Mouse (Mus musculus): ENCODE measurements around the gene B3gat2.

Gene B3gat2

GRCm38 (mm10) chr1:23761502-23762135, at the start of gene B3gat2:
TSS of gene B3gat2 (plus strand) at chr1:23761753.
- no peak for DNase-seq (ENCODE audit: low spot score in 2 of 2)

- DNase-seq (ENCODE audit: low spot score in 2 of 2) = no peak
These were observed 41.2 kb upstream of the B3gat2 start for GRCm38 (mm10) chr1:23720326-23720725.

GRCm38 (mm10) chr1:23721036-23721435, 40.5 kb upstream of the B3gat2 start:
- no peak for DNase-seq (ENCODE audit: low spot score in 2 of 2)

- DNase-seq (ENCODE audit: low spot score in 2 of 2) = no peak
These were observed 38.8 kb upstream of the B3gat2 start for GRCm38 (mm10) chr1:23722469-23723372.

- no peak for DNase-seq (ENCODE audit: low spot score in 2 of 2)
These were observed 30.2 kb upstream of the B3gat2 start for GRCm38 (mm10) chr1:23731324-23731723.

- no peak for DNase-seq (ENCODE audit: low spot score in 2 of 2)
These were observed 10.6 kb upstream of the B3gat2 start for GRCm38 (mm10) chr1:23750864-23751532.

- DNase-seq (ENCODE audit: low spot score in 2 of 2) = no peak
These were observed 8.5 kb upstream of the B3gat2 start for GRCm38 (mm10) chr1:23753091-23753490.

GRCm38 (mm10) chr1:23753591-23753990, 8.0 kb upstream of the B3gat2 start:
- no peak for DNase-seq (ENCODE audit: low spot score in 2 of 2)

GRCm38 (mm10) chr1:23754340-23754739, 7.2 kb upstream of the B3gat2 start:
- DNase-seq (ENCODE audit: low spot score in 2 of 2) = no peak

- no peak for DNase-seq (ENCODE audit: low spot score in 2 of 2)
These were observed 6.6 kb upstream of the B3gat2 start for GRCm38 (mm10) chr1:23754967-23755366.

GRCm38 (mm10) chr1:23762136-23762687, 659 bp downstream of the B3gat2 start:
- peak in 1 of 2 experiments; percentile 5 for DNase-seq (ENCODE audit: low spot score in 2 of 2)

- peak; percentile 80 to 84 for DNase-seq (ENCODE audit: low spot score in 2 of 2)
These were observed 1.5 kb downstream of the B3gat2 start for GRCm38 (mm10) chr1:23762782-23763630.

GRCm38 (mm10) chr1:23763726-23764125, 2.2 kb downstream of the B3gat2 start:
- DNase-seq (ENCODE audit: low spot score in 2 of 2) = no peak

GRCm38 (mm10) chr1:23764710-23765109, 3.2 kb downstream of the B3gat2 start:
- DNase-seq (ENCODE audit: low spot score in 2 of 2) = no peak

GRCm38 (mm10) chr1:23773039-23773438, 11.5 kb downstream of the B3gat2 start:
- DNase-seq (ENCODE audit: low spot score in 2 of 2) = no peak

- peak; percentile 62 to 64 for DNase-seq (ENCODE audit: low spot score in 2 of 2)
These were observed 31.4 kb downstream of the B3gat2 start for GRCm38 (mm10) chr1:23792737-23793533.

- DNase-seq (ENCODE audit: low spot score in 2 of 2) = no peak
These were observed 36.8 kb downstream of the B3gat2 start for GRCm38 (mm10) chr1:23798306-23798705.

- no peak for DNase-seq (ENCODE audit: low spot score in 2 of 2)
These were observed 60.1 kb downstream of the B3gat2 start for GRCm38 (mm10) chr1:23821615-23822014.

GRCm38 (mm10) chr1:23826887-23827758, 65.6 kb downstream of the B3gat2 start:
- peak; percentile 19 to 31 for DNase-seq (ENCODE audit: low spot score in 2 of 2)
